Mouse (Mus musculus) brain, embryonic 18.5 days (tissue): Measurements from ENCODE around the gene Cdkn3.
"Not testable (repeated sequence)": the region's sequence is repeated elsewhere in the genome, so short reads cannot be mapped to it uniquely, and the experiment has no call there.

Source experiments
- DNase-seq: peaks from one replicate; pipeline ENCODE4 v3.0.0-alpha.2; 2012; ENCODE audit warnings: low read depth, low spot score

Cdkn3 gene

GRCm38 (mm10) chr14:46760355-46761029 lies at the start of gene Cdkn3:
TSS of gene Cdkn3 (plus strand) at chr14:46760541.
- DNase-seq, result peak; percentile 79

- no peak for DNase-seq
These were observed 41.8 kb upstream of the Cdkn3 start for GRCm38 (mm10) chr14:46718483-46718922.

- no peak for DNase-seq
These were observed 38.3 kb upstream of the Cdkn3 start for GRCm38 (mm10) chr14:46722031-46722430.

- peak; percentile 28 for DNase-seq
These were observed 36.5 kb upstream of the Cdkn3 start for GRCm38 (mm10) chr14:46723828-46724227.

GRCm38 (mm10) chr14:46724941-46725340 lies 35.4 kb upstream of the Cdkn3 start:
- no peak for DNase-seq

GRCm38 (mm10) chr14:46725743-46726142 lies 34.6 kb upstream of the Cdkn3 start:
- no peak for DNase-seq

GRCm38 (mm10) chr14:46734262-46734661 lies 26.1 kb upstream of the Cdkn3 start:
- no peak for DNase-seq

GRCm38 (mm10) chr14:46734761-46735455 lies 25.4 kb upstream of the Cdkn3 start:
- no peak for DNase-seq

GRCm38 (mm10) chr14:46736366-46736765 lies 24.0 kb upstream of the Cdkn3 start:
- no peak for DNase-seq

GRCm38 (mm10) chr14:46737346-46737745 lies 23.0 kb upstream of the Cdkn3 start:
- DNase-seq, result not testable (repeated sequence)

GRCm38 (mm10) chr14:46742674-46743073 lies 17.7 kb upstream of the Cdkn3 start:
- DNase-seq, result no peak

- DNase-seq, result no peak
These were observed 14.9 kb upstream of the Cdkn3 start for GRCm38 (mm10) chr14:46745413-46745812.

- not testable (repeated sequence) for DNase-seq
These were observed 6.0 kb upstream of the Cdkn3 start for GRCm38 (mm10) chr14:46754371-46754770.

- DNase-seq, result no peak
These were observed 4.5 kb upstream of the Cdkn3 start for GRCm38 (mm10) chr14:46755851-46756250.

GRCm38 (mm10) chr14:46757736-46758135 lies 2.6 kb upstream of the Cdkn3 start:
- DNase-seq, result no peak

GRCm38 (mm10) chr14:46759970-46760354 lies 379 bp upstream of the Cdkn3 start:
- DNase-seq, result no peak

GRCm38 (mm10) chr14:46761186-46761585 lies 845 bp downstream of the Cdkn3 start:
- no peak for DNase-seq

GRCm38 (mm10) chr14:46767116-46767515 lies 6.8 kb downstream of the Cdkn3 start:
- DNase-seq, result peak; percentile 75

GRCm38 (mm10) chr14:46770036-46770435 lies 9.7 kb downstream of the Cdkn3 start:
- DNase-seq, result no peak

- DNase-seq, result no peak
These were observed 18.4 kb downstream of the Cdkn3 start for GRCm38 (mm10) chr14:46778756-46779155.

- DNase-seq, result no peak
These were observed 18.9 kb downstream of the Cdkn3 start for GRCm38 (mm10) chr14:46779217-46779616.

- no peak for DNase-seq
These were observed 20.7 kb downstream of the Cdkn3 start for GRCm38 (mm10) chr14:46781086-46781485.

- DNase-seq, result no peak
These were observed 22.0 kb downstream of the Cdkn3 start for GRCm38 (mm10) chr14:46782187-46782828.
